Mouse (Mus musculus) ES-E14 (cell line): ENCODE measurements around the gene Ccdc130. TPM values are rescaled to one million over a fixed set of nuclear protein-coding genes. Genes with fewer than 3 reads are reported as not detected.

ENCODE experiments used
- DNase-seq: peaks from one replicate; pipeline ENCODE4 v3.0.0-alpha.2; 2013; ENCODE audit warnings: low read depth, low spot score
- H3K27ac ChIP-seq: 2 replicates; pipeline ENCODE4 v1.5.1; 2012; ENCODE audit warnings: low read depth, mild to moderate bottlenecking, low read length, moderate library complexity, mixed read lengths; ENCODE audit not compliant: poor library complexity, insufficient read depth, severe bottlenecking
- H3K36me3 ChIP-seq: 2 replicates; pipeline ENCODE4 v1.6.1; 2012; ENCODE audit warnings: mild to moderate bottlenecking, low read length, moderate library complexity, mixed read lengths; ENCODE audit not compliant: control insufficient read depth, poor library complexity, insufficient read depth, severe bottlenecking
- H3K4me1 ChIP-seq, 2 experiments: fragments of 150-350 bp in 1 of 2; sonication (generic) in 1 of 2; 2 replicates each; pipeline ENCODE4 v1.6.1; 2012; ENCODE audit warnings: low read length in 2 of 2, mild to moderate bottlenecking in 1 of 2, mixed read lengths in 1 of 2; ENCODE audit not compliant: control insufficient read depth in 2 of 2, insufficient read depth in 2 of 2, poor library complexity in 1 of 2
- H3K4me3 ChIP-seq, 2 experiments: fragments of 150-350 bp in 1 of 2; sonication (generic) in 1 of 2; 2 replicates each; pipeline ENCODE4 v1.5.1; 2012; ENCODE audit warnings: low read length in 2 of 2, low read depth in 1 of 2, mild to moderate bottlenecking in 1 of 2, mixed read lengths in 1 of 2; ENCODE audit not compliant: insufficient read depth in 1 of 2, poor library complexity in 1 of 2, severe bottlenecking in 1 of 2
- H3K9ac ChIP-seq: 2 replicates; pipeline ENCODE4 v1.6.1; 2012; ENCODE audit warnings: low read depth, mild to moderate bottlenecking, low read length, mixed read lengths; ENCODE audit not compliant: poor library complexity, insufficient read depth, severe bottlenecking
- H3K9me3 ChIP-seq: fragments of 150-350 bp; sonication (generic); 2 replicates; pipeline ENCODE4 v1.6.1; 2012; ENCODE audit warnings: low read depth, mild to moderate bottlenecking, low read length; ENCODE audit not compliant: control insufficient read depth, insufficient read depth
- CHD2 ChIP-seq: IDR thresholded peaks from 2 replicates; pipeline ENCODE4 v1.6.1; 2014; ENCODE audit warnings: mild to moderate bottlenecking, low read depth, low read length, inconsistent platforms
- HCFC1 ChIP-seq: IDR thresholded peaks from 2 replicates; pipeline ENCODE4 v1.6.1; 2012; ENCODE audit warnings: low read length, inconsistent platforms, borderline replicate concordance; ENCODE audit not compliant: insufficient read depth
- MAFK ChIP-seq: IDR thresholded peaks from 2 replicates; pipeline ENCODE4 v1.6.1; 2014; ENCODE audit warnings: mild to moderate bottlenecking, low read depth, low read length, inconsistent platforms; ENCODE audit not compliant: insufficient read depth
- ZC3H11A ChIP-seq: IDR thresholded peaks from 2 replicates; pipeline ENCODE4 v1.6.1; 2012; ENCODE audit warnings: low read depth, mild to moderate bottlenecking, inconsistent platforms, low read length, borderline replicate concordance
- ZNF384 ChIP-seq: IDR thresholded peaks from 2 replicates; pipeline ENCODE4 v1.6.1; 2012; ENCODE audit warnings: low read depth, low read length, inconsistent platforms
- in situ Hi-C, 2 experiments: fragments of 600-800 bp; cut with MboI; formaldehyde crosslinking; loops; one replicate each; pipeline ENCODE4 v1.15.1; 2025; ENCODE audit warnings: low sequenced_read_pairs in 2 of 2, inconsistent platforms in 1 of 2; ENCODE audit not compliant: unreplicated experiment in 2 of 2
- total RNA-seq: library from RNA; depleted of rRNA; stranded (reverse); fragments of 300-350 nt; gene quantifications from 2 replicates; pipeline ENCODE4 v1.2.3, GENCODE M21; 2012

Gene Ccdc130
- total RNA-seq, 1 experiment = 14.9 TPM

DNA sequence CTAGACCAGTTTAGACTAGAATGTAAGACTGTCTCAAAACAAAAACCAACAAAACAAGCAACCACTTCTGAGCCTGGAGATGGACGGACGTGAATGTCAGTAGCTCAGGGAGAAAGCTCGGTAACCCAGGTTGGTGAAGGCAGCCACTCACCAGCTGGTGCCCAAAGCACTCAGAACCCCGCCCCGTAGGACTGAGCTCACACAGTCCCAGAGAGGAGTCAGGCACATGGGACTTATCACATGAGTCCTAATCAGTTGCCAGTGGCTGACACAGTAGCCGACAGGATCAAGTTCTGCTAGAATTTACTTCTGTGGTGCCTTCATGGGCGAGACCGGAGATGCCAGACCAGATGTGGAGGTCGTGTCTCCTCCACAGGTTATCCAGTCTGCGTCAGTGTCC lies 10.6 kb upstream of the Ccdc130 start:
- TF ChIP-seq ZNF384 = no peak
- no peak for TF ChIP-seq CHD2
- TF ChIP-seq HCFC1 = no peak
- no peak for TF ChIP-seq ZC3H11A
- no peak for TF ChIP-seq MAFK
- H3K4me1 ChIP-seq = peaks cover 9 to 16% of the 10 kb centered on the region in 2 experiments
- in situ Hi-C loops = no loop called here
- H3K9me3 ChIP-seq = no peaks in the 10 kb centered on the region
- no peak for DNase-seq
- no peaks in the 10 kb centered on the region for H3K36me3 ChIP-seq
- no peak overlapping the region for H3K27ac ChIP-seq
- H3K9ac ChIP-seq = no peak overlapping the region
- H3K4me3 ChIP-seq = no peak overlapping the region

- Histone ChIP-seq H3K9me3 (no peaks in the 10 kb centered on the region), H3K4me3 (no peak overlapping the region), H3K4me1 (peaks cover 0 to 5% of the 10 kb centered on the region in 2 experiments; a peak in 1 of 4 replicates), H3K9ac (no peak overlapping the region), H3K36me3 (no peaks in the 10 kb centered on the region), H3K27ac (no peak overlapping the region)
- no peak for DNase-seq
- in situ Hi-C loops = no loop called here
- TF ChIP-seq ZNF384 (no peak), HCFC1 (no peak), CHD2 (no peak), ZC3H11A (no peak), MAFK (no peak)
Measured at GRCm38 (mm10) chr8:84276447-84276846, 6.3 kb upstream of the Ccdc130 start.

DNA sequence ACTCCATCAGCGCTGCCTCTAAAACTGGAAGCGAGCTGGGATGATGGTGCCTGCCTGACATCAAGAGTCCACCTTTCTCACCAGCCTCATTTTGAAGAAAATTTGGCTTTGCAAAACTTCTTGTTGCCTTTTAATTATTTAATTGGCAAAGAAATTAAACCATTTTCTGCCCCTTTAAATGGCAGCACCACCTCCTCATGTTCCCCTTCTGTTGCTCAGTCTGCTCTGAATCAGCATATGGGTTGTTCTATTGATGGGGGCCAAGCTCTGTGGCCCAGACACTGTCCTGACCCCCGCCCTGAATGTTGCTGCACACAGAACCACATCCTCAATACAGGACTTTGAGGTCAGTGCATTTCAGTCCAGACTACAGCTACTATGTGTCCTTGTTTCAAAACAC lies 3.8 kb upstream of the Ccdc130 start:
- H3K9me3 ChIP-seq = no peaks in the 10 kb centered on the region
- no peak for TF ChIP-seq ZNF384
- TF ChIP-seq CHD2 = no peak
- no peak for TF ChIP-seq HCFC1
- TF ChIP-seq ZC3H11A = no peak
- TF ChIP-seq MAFK = no peak
- H3K9ac ChIP-seq = no peak overlapping the region
- peaks cover 2 to 11% of the 10 kb centered on the region in 2 experiments; a peak in 2 of 4 replicates for H3K4me1 ChIP-seq
- H3K27ac ChIP-seq = no peak overlapping the region
- in situ Hi-C loops = no loop called here
- no peaks in the 10 kb centered on the region for H3K36me3 ChIP-seq
- H3K4me3 ChIP-seq = no peak overlapping the region
- no peak for DNase-seq

GRCm38 (mm10) chr8:84272302-84272701 lies 2.1 kb upstream of the Ccdc130 start:
- no peak for DNase-seq
- no peaks in the 10 kb centered on the region for H3K9me3 ChIP-seq
- TF ChIP-seq HCFC1 (no peak), ZC3H11A (no peak), MAFK (no peak), ZNF384 (no peak), CHD2 (no peak)
- peaks cover 2 to 11% of the 10 kb centered on the region in 2 experiments; a peak in 2 of 4 replicates for H3K4me1 ChIP-seq
- H3K36me3 ChIP-seq = peaks cover 3% of the 10 kb centered on the region; the same call in 1 of the 2 replicates
- no peak overlapping the region for H3K4me3 ChIP-seq
- in situ Hi-C loops = no loop called here
- H3K27ac ChIP-seq = no peak overlapping the region
- H3K9ac ChIP-seq = no peak overlapping the region

DNA sequence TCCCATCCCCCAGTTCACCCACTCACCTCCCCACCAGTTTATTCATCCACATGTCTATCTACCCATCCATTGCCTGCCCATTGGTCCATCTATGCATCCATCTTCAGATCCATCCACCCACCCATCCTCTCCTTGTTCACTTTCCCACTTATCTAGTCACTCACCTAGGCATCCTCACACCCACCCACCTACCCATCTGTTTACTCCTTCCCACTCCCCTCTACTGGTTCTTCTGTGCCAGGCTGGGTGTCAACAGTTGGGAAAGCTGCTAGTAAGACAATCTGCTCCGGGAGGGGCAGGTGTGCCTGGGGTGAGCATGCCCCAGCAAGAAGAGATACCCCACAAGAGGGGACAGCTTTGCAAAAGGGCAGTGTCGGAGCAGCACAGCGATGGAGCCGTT lies 9.1 kb downstream of the Ccdc130 start:
- Histone ChIP-seq H3K9ac (no peak overlapping the region), H3K4me1 (peaks cover 0 to 5% of the 10 kb centered on the region in 2 experiments; a peak in 1 of 4 replicates), H3K36me3 (peaks cover 40% of the 10 kb centered on the region), H3K27ac (no peak overlapping the region), H3K9me3 (no peaks in the 10 kb centered on the region), H3K4me3 (no peak overlapping the region)
- no peak for DNase-seq
- in situ Hi-C loops = no loop called here
- TF ChIP-seq HCFC1 = no peak
- TF ChIP-seq ZNF384 = no peak
- no peak for TF ChIP-seq MAFK
- no peak for TF ChIP-seq ZC3H11A
